Mouse (Mus musculus): ENCODE measurements around the gene Myo6. TPM values are rescaled to one million over a fixed set of nuclear protein-coding genes. Genes with fewer than 3 reads are reported as not detected.
A peak's percentile ranks its signal among the peaks of the same experiment; 100 is the strongest.

Gene Myo6
- polyA plus RNA-seq, 1 experiment from 2014 or later: 50.9 TPM

DNA sequence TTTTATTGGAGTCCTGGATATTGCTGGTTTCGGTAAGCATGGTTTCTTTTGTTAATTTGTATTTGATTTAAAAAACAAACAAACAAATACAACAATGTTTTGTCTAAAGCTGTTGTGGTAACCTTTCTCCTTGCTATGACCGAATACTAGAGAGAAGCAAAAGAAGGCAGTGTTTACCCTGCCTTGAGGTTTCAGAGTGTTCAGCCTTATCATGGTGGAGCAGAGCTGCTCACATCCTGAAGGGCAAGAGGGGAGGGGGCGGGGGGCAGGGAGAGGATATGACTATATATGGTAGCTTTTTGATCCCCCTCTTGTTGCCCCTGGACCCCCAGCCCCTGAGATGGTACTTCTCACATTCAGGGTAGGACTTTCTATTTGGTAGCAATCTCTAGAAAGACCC, 96.1 kb downstream of the Myo6 start:
- H3K4me2 ChIP-seq (replicated peaks; ENCODE audit: low read depth): no peak overlapping the region
- no peaks in the 10 kb centered on the region for H3K27me3 ChIP-seq (replicated peaks; ENCODE audit: control insufficient read depth, insufficient read depth, low read length)
- ATAC-seq: no peak
- no peak overlapping the region for H3K4me3 ChIP-seq (ENCODE audit: low read depth, low read length)
- no peaks in the 10 kb centered on the region for H3K4me1 ChIP-seq (replicated peaks; ENCODE audit: control insufficient read depth, insufficient read depth, low read length)
- no peak overlapping the region for H3K27ac ChIP-seq (ENCODE audit: low read depth, low read length)
- TF ChIP-seq CTCF (IDR thresholded peaks at IDR 0.05; ENCODE audit: low read depth): no peak
- no peak overlapping the region for H3K9ac ChIP-seq (ENCODE audit: low read depth, low read length)
- H3K36me3 ChIP-seq (ENCODE audit: control insufficient read depth, insufficient read depth): peaks cover 34% of the 10 kb centered on the region
- no peaks in the 10 kb centered on the region for H3K9me3 ChIP-seq (ENCODE audit: control insufficient read depth)
- 87% methylated on average over 3 of the region's 3 CpGs for WGBS

DNA sequence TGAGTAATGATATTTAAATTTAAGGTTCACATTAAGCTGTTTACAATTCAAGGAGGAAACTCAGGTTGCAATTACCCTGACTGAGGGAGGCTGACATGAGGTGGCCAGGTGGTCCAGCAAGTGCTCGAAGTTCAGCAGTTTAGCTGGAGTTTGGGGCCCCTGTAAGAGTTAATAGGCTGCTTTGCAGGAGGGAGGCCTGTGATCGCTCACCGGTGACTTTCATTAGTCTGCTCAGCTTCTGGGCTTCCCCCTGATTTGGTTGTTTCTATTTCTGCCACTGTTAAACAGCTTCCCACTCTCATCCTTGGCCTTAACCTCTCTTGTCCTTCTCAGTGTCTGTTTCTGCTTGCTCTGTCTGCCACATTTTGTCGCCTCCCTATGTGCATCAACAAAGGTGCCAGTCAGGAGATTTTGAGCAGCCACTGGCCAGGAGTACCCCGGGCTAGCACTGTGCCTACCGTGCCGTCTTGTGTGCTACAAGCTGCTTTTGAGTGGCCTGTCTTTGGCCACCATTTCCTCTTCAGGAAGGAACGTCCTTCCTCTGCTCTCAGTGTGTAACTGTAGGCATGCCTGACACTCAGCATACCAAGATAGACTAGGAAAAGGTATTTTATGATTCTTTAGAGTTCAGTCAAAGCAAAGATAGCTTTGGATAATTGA, 97.7 kb downstream of the Myo6 start:
- no peak for ATAC-seq
- no peak overlapping the region for H3K4me2 ChIP-seq (replicated peaks; ENCODE audit: low read depth)
- no peaks in the 10 kb centered on the region for H3K4me1 ChIP-seq (replicated peaks; ENCODE audit: control insufficient read depth, insufficient read depth, low read length)
- no peaks in the 10 kb centered on the region for H3K27me3 ChIP-seq (replicated peaks; ENCODE audit: control insufficient read depth, insufficient read depth, low read length)
- H3K9ac ChIP-seq (ENCODE audit: low read depth, low read length): no peak overlapping the region
- no peak for TF ChIP-seq CTCF (IDR thresholded peaks at IDR 0.05; ENCODE audit: low read depth)
- H3K27ac ChIP-seq (ENCODE audit: low read depth, low read length): no peak overlapping the region; the same call in 1 of the 2 replicates
- H3K36me3 ChIP-seq (ENCODE audit: control insufficient read depth, insufficient read depth): peaks cover 48% of the 10 kb centered on the region
- 63% methylated on average over 8 of the region's 8 CpGs for WGBS
- H3K4me3 ChIP-seq (ENCODE audit: low read depth, low read length): no peak overlapping the region
- H3K9me3 ChIP-seq (ENCODE audit: control insufficient read depth): no peaks in the 10 kb centered on the region

DNA sequence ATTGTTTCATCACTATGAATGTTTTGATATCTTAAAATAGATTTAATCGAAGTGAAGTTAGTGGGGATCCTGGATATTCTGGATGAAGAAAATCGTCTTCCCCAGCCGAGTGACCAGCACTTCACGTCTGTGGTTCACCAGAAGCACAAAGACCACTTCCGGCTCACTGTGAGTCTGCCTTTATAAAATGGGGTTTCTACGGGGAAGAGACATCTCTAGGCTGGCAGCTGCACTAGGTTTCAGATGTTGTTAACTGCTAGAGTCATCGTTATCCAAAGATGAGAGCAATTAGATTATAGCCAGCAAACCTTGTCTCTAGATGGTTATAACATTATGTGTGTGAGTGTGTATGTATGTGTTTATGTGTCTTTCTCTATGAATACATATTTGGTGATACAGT, 101.3 kb downstream of the Myo6 start:
- Histone ChIP-seq H3K36me3 (ENCODE audit: control insufficient read depth, insufficient read depth) (peaks cover 63% of the 10 kb centered on the region), H3K4me2 (replicated peaks; ENCODE audit: low read depth) (no peak overlapping the region), H3K4me3 (ENCODE audit: low read depth, low read length) (no peak overlapping the region), H3K9ac (ENCODE audit: low read depth, low read length) (no peak overlapping the region), H3K4me1 (replicated peaks; ENCODE audit: control insufficient read depth, insufficient read depth, low read length) (no peaks in the 10 kb centered on the region), H3K9me3 (ENCODE audit: control insufficient read depth) (no peaks in the 10 kb centered on the region), H3K27ac (ENCODE audit: low read depth, low read length) (no peak overlapping the region), H3K27me3 (replicated peaks; ENCODE audit: control insufficient read depth, insufficient read depth, low read length) (no peaks in the 10 kb centered on the region)
- 88% methylated on average over 7 of the region's 7 CpGs for WGBS
- ATAC-seq: no peak
- TF ChIP-seq CTCF (IDR thresholded peaks at IDR 0.05; ENCODE audit: low read depth): no peak

DNA sequence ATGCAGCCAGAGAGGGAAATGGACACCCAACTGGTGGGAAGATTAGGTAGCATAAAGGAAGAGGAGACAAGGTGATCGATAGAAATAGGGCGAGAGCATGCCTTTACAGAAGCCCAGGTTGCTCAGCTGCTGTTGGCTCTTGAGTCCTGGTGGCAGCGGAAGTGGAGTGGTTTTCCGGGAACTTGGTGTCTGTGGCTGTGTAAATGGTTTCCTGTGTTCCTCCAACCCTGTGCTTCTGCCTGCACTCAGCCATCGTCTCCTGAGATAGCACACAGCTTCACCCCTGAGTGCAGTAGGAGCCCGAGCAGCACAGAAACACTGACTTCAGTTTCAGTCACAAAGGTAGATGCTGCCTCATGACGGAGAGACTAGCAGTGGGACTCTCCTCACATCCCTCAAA, 101.7 kb downstream of the Myo6 start:
- no peaks in the 10 kb centered on the region for H3K4me1 ChIP-seq (replicated peaks; ENCODE audit: control insufficient read depth, insufficient read depth, low read length)

DNA sequence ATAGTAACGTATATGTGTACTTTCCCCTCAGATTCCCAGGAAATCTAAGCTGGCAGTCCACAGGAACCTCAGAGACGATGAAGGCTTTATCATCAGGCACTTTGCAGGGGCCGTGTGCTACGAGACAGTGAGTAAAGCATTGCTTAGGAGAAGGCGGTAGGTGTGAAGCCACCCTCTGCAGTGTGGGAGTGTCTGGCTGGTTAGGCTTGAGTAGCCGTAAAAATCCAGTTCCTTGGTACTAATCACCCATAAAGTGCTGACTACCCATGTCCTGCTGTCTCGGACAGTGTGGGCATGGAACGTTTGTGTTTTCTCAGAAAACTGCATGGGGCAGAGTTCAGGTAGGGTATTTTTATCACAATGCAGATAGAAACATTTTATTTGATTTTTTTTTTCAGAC, 104.8 kb downstream of the Myo6 start:
- Histone ChIP-seq H3K36me3 (ENCODE audit: control insufficient read depth, insufficient read depth) (peaks cover 67% of the 10 kb centered on the region), H3K27me3 (replicated peaks; ENCODE audit: control insufficient read depth, insufficient read depth, low read length) (no peaks in the 10 kb centered on the region), H3K9ac (ENCODE audit: low read depth, low read length) (no peak overlapping the region), H3K4me3 (ENCODE audit: low read depth, low read length) (no peak overlapping the region), H3K4me2 (replicated peaks; ENCODE audit: low read depth) (no peak overlapping the region), H3K9me3 (ENCODE audit: control insufficient read depth) (no peaks in the 10 kb centered on the region), H3K4me1 (replicated peaks; ENCODE audit: control insufficient read depth, insufficient read depth, low read length) (no peaks in the 10 kb centered on the region), H3K27ac (ENCODE audit: low read depth, low read length) (no peak overlapping the region)
- TF ChIP-seq CTCF (IDR thresholded peaks at IDR 0.05; ENCODE audit: low read depth): no peak
- ATAC-seq: peak; percentile 75
- 47% methylated on average over 8 of the region's 8 CpGs for WGBS

More for the DNA sequence above, 101.7 kb downstream of the Myo6 start:
- H3K27me3 ChIP-seq (replicated peaks; ENCODE audit: control insufficient read depth, insufficient read depth, low read length): no peaks in the 10 kb centered on the region
- ATAC-seq: no peak
- no peak for TF ChIP-seq CTCF (IDR thresholded peaks at IDR 0.05; ENCODE audit: low read depth)
- H3K27ac ChIP-seq (ENCODE audit: low read depth, low read length): no peak overlapping the region
- H3K4me3 ChIP-seq (ENCODE audit: low read depth, low read length): no peak overlapping the region
- H3K9me3 ChIP-seq (ENCODE audit: control insufficient read depth): no peaks in the 10 kb centered on the region
- no peak overlapping the region for H3K9ac ChIP-seq (ENCODE audit: low read depth, low read length)
- H3K36me3 ChIP-seq (ENCODE audit: control insufficient read depth, insufficient read depth): peaks cover 65% of the 10 kb centered on the region
- WGBS: 87% methylated on average over 7 of the region's 7 CpGs
- H3K4me2 ChIP-seq (replicated peaks; ENCODE audit: low read depth): no peak overlapping the region

DNA sequence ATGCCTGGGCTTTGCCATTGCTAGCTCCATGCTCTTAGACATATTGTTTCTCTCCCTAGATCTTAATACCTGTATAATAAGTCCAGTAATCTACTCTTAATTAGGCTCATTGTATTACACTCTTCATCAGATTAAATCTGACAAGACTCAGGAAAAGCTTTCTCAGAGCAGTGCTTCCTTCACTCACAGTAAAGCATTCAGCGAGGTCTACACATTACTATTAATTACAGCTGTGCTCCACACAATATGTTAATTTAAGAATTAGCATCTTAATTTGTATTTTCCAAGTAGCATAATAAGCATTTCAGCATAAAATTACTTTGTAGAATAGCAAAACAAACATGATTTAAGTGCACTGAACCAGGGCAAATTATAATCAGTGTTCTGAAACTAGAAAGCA, 108.1 kb downstream of the Myo6 start:
- Histone ChIP-seq H3K9me3 (ENCODE audit: control insufficient read depth) (no peaks in the 10 kb centered on the region), H3K4me1 (replicated peaks; ENCODE audit: control insufficient read depth, insufficient read depth, low read length) (no peaks in the 10 kb centered on the region), H3K4me2 (replicated peaks; ENCODE audit: low read depth) (no peak overlapping the region), H3K9ac (ENCODE audit: low read depth, low read length) (no peak overlapping the region), H3K4me3 (ENCODE audit: low read depth, low read length) (no peak overlapping the region), H3K27me3 (replicated peaks; ENCODE audit: control insufficient read depth, insufficient read depth, low read length) (no peaks in the 10 kb centered on the region), H3K36me3 (ENCODE audit: control insufficient read depth, insufficient read depth) (peaks cover 53% of the 10 kb centered on the region), H3K27ac (ENCODE audit: low read depth, low read length) (no peak overlapping the region)
- no peak for TF ChIP-seq CTCF (IDR thresholded peaks at IDR 0.05; ENCODE audit: low read depth)
- WGBS: 93% methylated on average over 1 of the region's 1 CpGs
- ATAC-seq: no peak

All from intestine, postnatal 0 days (tissue).